Mouse (Mus musculus): ENCODE measurements around the gene Kcnh1.

DNA sequence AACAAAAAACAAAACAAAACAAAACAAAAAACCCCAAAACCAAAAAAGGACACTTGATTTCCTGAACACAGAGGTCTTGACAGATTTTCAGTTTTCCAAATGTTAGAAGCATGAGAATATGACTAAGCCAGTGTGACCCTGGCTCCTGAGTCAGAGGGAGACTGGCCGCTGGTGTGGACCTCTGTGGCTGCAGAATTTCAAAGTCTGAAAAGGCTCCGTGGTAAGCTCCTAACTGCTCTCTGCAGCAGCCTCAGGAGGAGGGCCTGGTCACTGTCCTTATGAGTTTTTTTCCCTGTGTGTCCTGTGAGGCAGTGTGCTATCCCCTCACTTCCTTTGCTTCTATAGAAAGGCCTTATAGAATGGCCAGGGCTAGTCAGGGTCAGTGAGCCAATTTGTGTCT, 29.6 kb downstream of the Kcnh1 start:
- TF ChIP-seq GATA1 (IDR thresholded peaks at IDR 0.05; ENCODE audit: low read length): no peak
- no peak for TF ChIP-seq TAL1 (IDR thresholded peaks at IDR 0.05; ENCODE audit: low read length)
